Mouse (Mus musculus) limb, embryonic 14.5 days (tissue): ENCODE measurements around the gene Spata21. TPM values are rescaled to one million over a fixed set of nuclear protein-coding genes. Genes with fewer than 3 reads are reported as not detected.

Experiments
- ATAC-seq: fragments of 200-750 bp; cut with Nextera tagmentation; 2 replicates; pipeline ENCODE4 v1.8.0; 2017; ENCODE audit warnings: low read depth, moderate number of reproducible peaks, moderate TSS enrichment; ENCODE audit not compliant: low FRiP score
- DNase-seq: peaks from one replicate; pipeline ENCODE4 v3.0.0-alpha.2; 2015; ENCODE audit warnings: low spot score
- H3K27ac ChIP-seq: fragments of 300-500 bp; sonication (generic); replicated peaks from 2 replicates; pipeline ENCODE4 v1.5.1; 2014; ENCODE audit warnings: low read depth, mild to moderate bottlenecking, low read length, moderate library complexity, mixed read lengths
- H3K27me3 ChIP-seq: fragments of 300-500 bp; sonication (generic); 2 replicates; pipeline ENCODE4 v1.6.1; 2014; ENCODE audit warnings: low read length, mixed read lengths; ENCODE audit not compliant: control insufficient read depth, insufficient read depth
- H3K36me3 ChIP-seq: fragments of 300-500 bp; sonication (generic); 2 replicates; pipeline ENCODE4 v1.6.1; 2014; ENCODE audit warnings: mild to moderate bottlenecking, low read length, moderate library complexity, mixed read lengths; ENCODE audit not compliant: control insufficient read depth, insufficient read depth
- H3K4me1 ChIP-seq: fragments of 300-500 bp; sonication (generic); 2 replicates; pipeline ENCODE4 v1.6.1; 2014; ENCODE audit warnings: antibody characterized with exemption, low read length, mixed read lengths; ENCODE audit not compliant: control insufficient read depth, insufficient read depth
- H3K4me2 ChIP-seq: fragments of 300-500 bp; sonication (generic); replicated peaks from 2 replicates; pipeline ENCODE4 v1.6.1; 2014; ENCODE audit warnings: low read depth, mild to moderate bottlenecking, low read length, moderate library complexity; ENCODE audit not compliant: severe bottlenecking
- H3K4me3 ChIP-seq: fragments of 300-500 bp; sonication (generic); replicated peaks from 2 replicates; pipeline ENCODE4 v1.5.1; 2014; ENCODE audit warnings: low read length
- H3K9ac ChIP-seq: fragments of 300-500 bp; sonication (generic); 2 replicates; pipeline ENCODE4 v1.6.1; 2014; ENCODE audit warnings: mild to moderate bottlenecking, low read depth, low read length, moderate library complexity; ENCODE audit not compliant: severe bottlenecking
- H3K9me3 ChIP-seq: fragments of 300-500 bp; sonication (generic); 2 replicates; pipeline ENCODE4 v1.6.1; 2016; ENCODE audit warnings: low read length; ENCODE audit not compliant: control insufficient read depth
- POLR2A ChIP-seq: fragments of 200-500 bp; IDR thresholded peaks from 2 replicates; pipeline ENCODE4 v1.8.0; 2012; ENCODE audit warnings: inconsistent platforms, mild to moderate bottlenecking, moderate library complexity, borderline replicate concordance; ENCODE audit not compliant: insufficient read depth, insufficient read length; ENCODE audit errors: extremely low read depth
- WGBS: fragments of 180-500 bp; shearing (Covaris S2); extraction: QIAGEN DNeasy Blood & Tissue Kit; methylation state at CpG from one replicate; pipeline ENCODE4 v1.1.7; 2014; 5-methylcytosine and 5-hydroxymethylcytosine counted together
- polyA plus RNA-seq, 2 experiments: library from polyadenylated mRNA; depleted of rRNA in 1 of 2; stranded (reverse) in 1 of 2; unstranded in 1 of 2; fragments of >200 nt; fragmentation: Nextera tagmentation in 1 of 2; extraction: Ambion mirVana in 1 of 2; gene quantifications; 2 replicates each; pipeline versions ENCODE4 v1.2.1 to v1.2.3; 2012 to 2014

Spata21 gene
- polyA plus RNA-seq, 2 experiments = 0.04 to 0.43 TPM

GRCm38 (mm10) chr4:141146491-141147033, 58.4 kb downstream of the Spata21 start:
- TF ChIP-seq POLR2A = no peak
- H3K4me2 ChIP-seq = no peak overlapping the region; the same call in 1 of the 2 replicates
- 93% methylated on average over 6 of the region's 6 CpGs for WGBS
- H3K27me3 ChIP-seq = no peaks in the 10 kb centered on the region
- no peak overlapping the region for H3K9ac ChIP-seq
- H3K4me1 ChIP-seq = peaks cover 19% of the 10 kb centered on the region
- ATAC-seq (no peak), DNase-seq (no peak)
- no peak overlapping the region for H3K27ac ChIP-seq
- no peaks in the 10 kb centered on the region for H3K9me3 ChIP-seq
- H3K36me3 ChIP-seq = no peaks in the 10 kb centered on the region
- H3K4me3 ChIP-seq = no peak overlapping the region

- 9% methylated on average over 55 of the region's 58 CpGs for WGBS
- peak; percentile 91 for ATAC-seq
- Histone ChIP-seq H3K27me3 (no peaks in the 10 kb centered on the region), H3K9me3 (no peaks in the 10 kb centered on the region), H3K9ac (peak within 1 kb of the TSS; percentile 88), H3K27ac (peak within 1 kb of the TSS; percentile 82), H3K4me3 (peak within 1 kb of the TSS; percentile 99), H3K36me3 (no peaks in the 10 kb centered on the region), H3K4me1 (peaks cover 19% of the 10 kb centered on the region), H3K4me2 (peak within 1 kb of the TSS; percentile 80)
- peak; percentile 91 for DNase-seq
- peak; percentile 50; the same call in 1 of the 2 replicates for TF ChIP-seq POLR2A
Observed at GRCm38 (mm10) chr4:141147112-141148008, 59.2 kb downstream of the Spata21 start, which contains the start of gene Fbxo42. Gene Fbxo42 (plus strand): TSS chr4:141147913.

- ATAC-seq (peak; percentile 48), DNase-seq (no peak)
- no peak for TF ChIP-seq POLR2A
- 0 out of 2 replicates have a peak, but pooled peaks cover 4% of the 10 kb centered on the region for H3K36me3 ChIP-seq
- peak overlapping the region; percentile 80 for H3K4me2 ChIP-seq
- peaks cover 19% of the 10 kb centered on the region for H3K4me1 ChIP-seq
- H3K27me3 ChIP-seq = no peaks in the 10 kb centered on the region
- no peaks in the 10 kb centered on the region for H3K9me3 ChIP-seq
- H3K27ac ChIP-seq = peak overlapping the region; percentile 82
- H3K9ac ChIP-seq = peak overlapping the region; percentile 88
- H3K4me3 ChIP-seq = peak overlapping the region; percentile 99
- WGBS = 0% methylated on average over 42 of the region's 66 CpGs
Observed at GRCm38 (mm10) chr4:141148009-141148801, 60.1 kb downstream of the Spata21 start.

GRCm38 (mm10) chr4:141149116-141149515, 61.0 kb downstream of the Spata21 start:
- peak overlapping the region; percentile 80 for H3K4me2 ChIP-seq
- H3K27ac ChIP-seq = peak overlapping the region; percentile 82; the same call in 1 of the 2 replicates
- 41% methylated on average over 7 of the region's 7 CpGs for WGBS
- peak overlapping the region; percentile 99 for H3K4me3 ChIP-seq
- H3K36me3 ChIP-seq = 0 out of 2 replicates have a peak, but pooled peaks cover 4% of the 10 kb centered on the region
- ATAC-seq (no peak), DNase-seq (no peak)
- H3K9me3 ChIP-seq = no peaks in the 10 kb centered on the region
- peaks cover 19% of the 10 kb centered on the region for H3K4me1 ChIP-seq
- no peaks in the 10 kb centered on the region for H3K27me3 ChIP-seq
- H3K9ac ChIP-seq = peak overlapping the region; percentile 88
- TF ChIP-seq POLR2A = no peak

- no peaks in the 10 kb centered on the region for H3K27me3 ChIP-seq
- no peak for DNase-seq
- TF ChIP-seq POLR2A = no peak
- no peaks in the 10 kb centered on the region for H3K9me3 ChIP-seq
- H3K4me1 ChIP-seq = peaks cover 11% of the 10 kb centered on the region
- no peak for ATAC-seq
- H3K36me3 ChIP-seq = 0 out of 2 replicates have a peak, but pooled peaks cover 4% of the 10 kb centered on the region
- WGBS = 71% methylated on average over 4 of the region's 4 CpGs
- no peak overlapping the region for H3K9ac ChIP-seq
- H3K4me2 ChIP-seq = no peak overlapping the region
- no peak overlapping the region for H3K27ac ChIP-seq
- no peak overlapping the region for H3K4me3 ChIP-seq
Observed at GRCm38 (mm10) chr4:141157485-141157884, 69.4 kb downstream of the Spata21 start.
